Mouse (Mus musculus) small intestine, adult 2 months (tissue): ENCODE data around the gene Baz2b.

Experiments
- CTCF ChIP-seq: fragments of 200-500 bp; IDR thresholded peaks from 2 replicates; pipeline ENCODE4 v1.5.1; 2012; ENCODE audit warnings: low read depth, mild to moderate bottlenecking, control low read depth, inconsistent platforms, low read length, moderate library complexity, mixed read lengths; ENCODE audit not compliant: insufficient replicate concordance, insufficient read length; ENCODE audit errors: extremely low read depth
- POLR2A ChIP-seq: fragments of 200-500 bp; IDR thresholded peaks from 2 replicates; pipeline ENCODE4 v1.6.1; 2012; ENCODE audit warnings: low read depth, mild to moderate bottlenecking, control low read depth, inconsistent platforms, low read length, moderate library complexity

DNA sequence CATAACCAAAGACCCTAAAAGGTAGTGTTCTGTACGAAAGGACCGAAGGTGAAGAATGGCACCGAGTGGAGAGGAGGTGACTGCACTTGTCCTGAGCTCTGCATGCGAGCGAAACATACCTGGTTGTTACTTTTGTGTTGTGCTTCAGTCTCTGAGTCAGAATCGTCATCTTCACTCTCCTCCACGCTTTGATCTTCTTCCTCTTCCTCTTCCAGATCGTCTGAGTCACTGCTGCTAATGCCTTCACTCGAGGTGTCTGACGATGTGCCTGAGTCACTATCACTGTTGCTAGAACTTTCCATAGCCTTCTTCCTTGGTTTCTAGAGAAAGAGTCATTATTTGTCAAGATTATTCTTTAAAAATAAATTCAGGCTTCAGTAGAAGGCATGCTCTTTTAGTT is 240.5 kb downstream of the Baz2b start:
- TF ChIP-seq POLR2A (no peak), CTCF (no peak)
